Mouse (Mus musculus): ENCODE data around the gene Ccdc14. TPM values are rescaled to one million over a fixed set of nuclear protein-coding genes. Genes with fewer than 3 reads are reported as not detected.

Ccdc14 gene
- polyA plus RNA-seq, 1 experiment from 2014 or later = 1.6 TPM

GRCm38 (mm10) chr16:34667031-34667726 lies 23.2 kb upstream of the Ccdc14 start:
- WGBS (ENCODE audit: insufficient replicate concordance) = 6% methylated on average over 20 of the region's 20 CpGs
- Histone ChIP-seq H3K9ac (ENCODE audit: low read depth, low read length) (no peak overlapping the region), H3K4me1 (ENCODE audit: control insufficient read depth, low read depth, low read length) (0 out of 2 replicates have a peak, but pooled peaks cover 2% of the 10 kb centered on the region), H3K9me3 (replicated peaks; ENCODE audit: control insufficient read depth, low read length) (no peaks in the 10 kb centered on the region), H3K27me3 (ENCODE audit: control insufficient read depth, insufficient read depth, low read depth, low read length) (peaks cover 5% of the 10 kb centered on the region; the same call in 1 of the 2 replicates), H3K4me3 (ENCODE audit: low read depth, low read length) (peak overlapping the region; percentile 16; the same call in 1 of the 2 replicates), H3K27ac (ENCODE audit: low read length) (no peak overlapping the region), H3K4me2 (ENCODE audit: low read depth, low read length) (peak overlapping the region; percentile 39), H3K36me3 (ENCODE audit: control insufficient read depth, insufficient read depth) (no peaks in the 10 kb centered on the region)
- 0 out of 2 replicates have a peak, but pooled peaks have one; percentile 21 for ATAC-seq (ENCODE audit: low read depth)

DNA sequence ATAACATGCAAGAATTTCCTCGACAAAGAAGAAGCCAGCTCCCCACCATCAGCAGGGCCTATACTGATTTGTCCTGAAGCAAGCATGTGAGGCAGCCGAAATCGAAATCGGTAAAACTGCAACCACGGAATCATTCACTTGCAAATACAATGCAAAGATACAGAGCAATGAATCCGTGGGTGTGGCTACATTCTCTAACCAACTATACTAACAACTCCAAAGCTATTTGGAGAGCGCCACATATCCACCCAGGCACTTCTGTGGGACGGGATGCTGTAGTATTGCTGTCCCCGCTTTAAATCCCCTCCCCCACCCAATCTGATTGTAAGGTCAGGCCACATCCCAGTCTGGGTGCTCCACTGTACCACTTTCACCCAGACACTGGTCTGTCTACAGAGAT lies 22.1 kb upstream of the Ccdc14 start:
- Histone ChIP-seq H3K4me3 (ENCODE audit: low read depth, low read length) (no peak overlapping the region), H3K9ac (ENCODE audit: low read depth, low read length) (no peak overlapping the region), H3K4me2 (ENCODE audit: low read depth, low read length) (no peak overlapping the region), H3K27me3 (ENCODE audit: control insufficient read depth, insufficient read depth, low read depth, low read length) (peaks cover 5% of the 10 kb centered on the region; the same call in 1 of the 2 replicates), H3K36me3 (ENCODE audit: control insufficient read depth, insufficient read depth) (no peaks in the 10 kb centered on the region), H3K27ac (ENCODE audit: low read length) (no peak overlapping the region), H3K4me1 (ENCODE audit: control insufficient read depth, low read depth, low read length) (0 out of 2 replicates have a peak, but pooled peaks cover 2% of the 10 kb centered on the region), H3K9me3 (replicated peaks; ENCODE audit: control insufficient read depth, low read length) (no peaks in the 10 kb centered on the region)
- WGBS (ENCODE audit: insufficient replicate concordance) = 59% methylated on average over 9 of the region's 9 CpGs
- no peak for ATAC-seq (ENCODE audit: low read depth)

GRCm38 (mm10) chr16:34671966-34672365 lies 18.4 kb upstream of the Ccdc14 start:
- Histone ChIP-seq H3K4me1 (ENCODE audit: control insufficient read depth, low read depth, low read length) (0 out of 2 replicates have a peak, but pooled peaks cover 2% of the 10 kb centered on the region), H3K27me3 (ENCODE audit: control insufficient read depth, insufficient read depth, low read depth, low read length) (peaks cover 5% of the 10 kb centered on the region; the same call in 1 of the 2 replicates), H3K4me3 (ENCODE audit: low read depth, low read length) (no peak overlapping the region), H3K4me2 (ENCODE audit: low read depth, low read length) (no peak overlapping the region), H3K27ac (ENCODE audit: low read length) (no peak overlapping the region), H3K36me3 (ENCODE audit: control insufficient read depth, insufficient read depth) (no peaks in the 10 kb centered on the region), H3K9ac (ENCODE audit: low read depth, low read length) (no peak overlapping the region), H3K9me3 (replicated peaks; ENCODE audit: control insufficient read depth, low read length) (no peaks in the 10 kb centered on the region)
- no peak for ATAC-seq (ENCODE audit: low read depth)
- WGBS (ENCODE audit: insufficient replicate concordance) = 66% methylated on average over 7 of the region's 7 CpGs

DNA sequence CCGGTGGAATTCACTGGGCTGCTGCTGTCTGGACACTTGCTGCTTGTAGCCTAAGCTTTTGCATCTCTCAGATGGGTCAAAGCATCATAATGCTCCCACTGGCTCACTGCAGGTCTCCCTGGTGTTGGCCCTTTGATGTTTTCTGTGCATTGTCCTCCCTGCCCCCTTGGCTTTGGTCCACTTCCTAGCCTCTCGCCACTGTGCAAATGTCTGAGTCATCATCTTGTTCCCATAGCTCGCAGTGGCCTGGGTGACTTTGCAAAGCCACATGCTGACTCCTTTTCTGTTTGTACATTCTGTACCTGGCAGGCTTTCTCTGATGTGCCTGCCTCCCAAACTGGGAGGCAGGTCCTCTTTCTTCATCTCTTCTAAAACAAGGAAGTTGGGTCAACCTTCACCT lies 17.6 kb upstream of the Ccdc14 start:
- no peak overlapping the region for H3K27ac ChIP-seq (ENCODE audit: low read length)
- no peak overlapping the region for H3K4me3 ChIP-seq (ENCODE audit: low read depth, low read length)
- no peaks in the 10 kb centered on the region for H3K9me3 ChIP-seq (replicated peaks; ENCODE audit: control insufficient read depth, low read length)
- H3K4me1 ChIP-seq (ENCODE audit: control insufficient read depth, low read depth, low read length) = no peaks in the 10 kb centered on the region
- no peak for ATAC-seq (ENCODE audit: low read depth)
- no peak overlapping the region for H3K9ac ChIP-seq (ENCODE audit: low read depth, low read length)
- 0 out of 2 replicates have a peak, but pooled peaks cover 2% of the 10 kb centered on the region for H3K27me3 ChIP-seq (ENCODE audit: control insufficient read depth, insufficient read depth, low read depth, low read length)
- no peaks in the 10 kb centered on the region for H3K36me3 ChIP-seq (ENCODE audit: control insufficient read depth, insufficient read depth)
- no peak overlapping the region for H3K4me2 ChIP-seq (ENCODE audit: low read depth, low read length)
- WGBS (ENCODE audit: insufficient replicate concordance) = 38% methylated on average over 3 of the region's 3 CpGs

DNA sequence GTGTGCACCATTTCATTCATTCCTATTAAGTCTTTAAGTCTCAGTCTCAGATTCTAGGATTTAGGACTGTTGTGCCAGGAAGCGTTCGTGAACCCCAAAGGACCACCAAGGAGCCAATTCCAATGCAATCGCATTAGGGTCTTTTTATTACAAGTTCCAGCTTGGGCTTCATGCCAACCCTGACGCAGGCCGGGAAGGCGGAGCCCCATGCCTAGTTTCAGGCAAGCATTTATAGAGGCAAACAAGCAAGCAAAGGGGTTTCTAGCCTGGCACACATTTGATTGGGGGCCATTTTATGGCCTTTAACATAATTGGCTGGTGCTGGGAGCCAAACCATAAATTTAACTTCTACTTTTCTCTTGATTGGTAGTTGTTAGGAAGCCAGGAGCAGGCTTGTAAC lies 16.1 kb upstream of the Ccdc14 start:
- no peaks in the 10 kb centered on the region for H3K4me1 ChIP-seq (ENCODE audit: control insufficient read depth, low read depth, low read length)
- 0 out of 2 replicates have a peak, but pooled peaks cover 2% of the 10 kb centered on the region for H3K27me3 ChIP-seq (ENCODE audit: control insufficient read depth, insufficient read depth, low read depth, low read length)
- no peak overlapping the region for H3K4me2 ChIP-seq (ENCODE audit: low read depth, low read length)
- no peaks in the 10 kb centered on the region for H3K36me3 ChIP-seq (ENCODE audit: control insufficient read depth, insufficient read depth)
- H3K27ac ChIP-seq (ENCODE audit: low read length) = no peak overlapping the region
- no peak for ATAC-seq (ENCODE audit: low read depth)
- 71% methylated on average over 6 of the region's 6 CpGs for WGBS (ENCODE audit: insufficient replicate concordance)
- no peaks in the 10 kb centered on the region for H3K9me3 ChIP-seq (replicated peaks; ENCODE audit: control insufficient read depth, low read length)
- H3K4me3 ChIP-seq (ENCODE audit: low read depth, low read length) = no peak overlapping the region
- no peak overlapping the region for H3K9ac ChIP-seq (ENCODE audit: low read depth, low read length)

DNA sequence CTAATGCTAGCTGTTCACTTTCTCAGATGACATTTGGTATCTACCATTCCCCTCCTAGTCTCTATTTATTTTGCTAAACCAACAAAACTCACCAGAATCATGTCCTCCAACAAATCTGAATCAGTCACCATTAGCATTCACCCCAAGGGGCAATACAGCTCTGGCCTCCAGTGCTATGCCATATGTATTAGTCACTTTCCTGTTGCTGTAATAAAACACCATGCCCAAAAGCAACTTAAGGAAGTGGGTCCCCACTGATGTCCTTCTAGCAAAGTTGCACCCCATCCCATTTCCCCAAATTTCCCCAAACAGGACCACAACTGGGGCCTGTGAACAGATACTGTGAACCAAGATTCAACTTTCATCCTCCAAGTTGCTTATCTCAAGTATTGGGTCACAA lies 8.6 kb upstream of the Ccdc14 start:
- Histone ChIP-seq H3K4me1 (ENCODE audit: control insufficient read depth, low read depth, low read length) (no peaks in the 10 kb centered on the region), H3K4me3 (ENCODE audit: low read depth, low read length) (no peak overlapping the region), H3K9ac (ENCODE audit: low read depth, low read length) (no peak overlapping the region), H3K27me3 (ENCODE audit: control insufficient read depth, insufficient read depth, low read depth, low read length) (no peaks in the 10 kb centered on the region; the same call in 1 of the 2 replicates), H3K9me3 (replicated peaks; ENCODE audit: control insufficient read depth, low read length) (no peaks in the 10 kb centered on the region), H3K27ac (ENCODE audit: low read length) (no peak overlapping the region), H3K36me3 (ENCODE audit: control insufficient read depth, insufficient read depth) (no peaks in the 10 kb centered on the region), H3K4me2 (ENCODE audit: low read depth, low read length) (no peak overlapping the region)
- no peak for ATAC-seq (ENCODE audit: low read depth)

DNA sequence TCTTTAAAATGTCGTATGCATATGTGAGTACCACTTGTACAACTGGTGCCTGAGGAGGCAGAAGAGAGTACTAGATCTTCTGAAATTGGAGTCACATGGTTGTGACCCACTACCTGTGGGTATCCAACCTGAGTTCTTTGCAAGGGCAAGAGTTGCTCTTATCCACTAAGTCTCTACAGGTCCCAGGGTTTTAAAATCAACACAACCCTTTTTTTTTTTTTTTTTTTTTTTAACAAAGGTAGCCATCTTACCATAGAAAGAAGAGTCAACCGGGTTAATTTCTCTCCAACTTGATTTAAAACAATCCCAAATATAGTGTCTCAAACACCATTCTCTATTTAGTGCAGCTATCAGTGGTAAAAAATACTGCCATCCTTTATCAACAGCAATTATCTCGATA lies 537 bp upstream of the Ccdc14 start:
- H3K4me1 ChIP-seq (ENCODE audit: control insufficient read depth, low read depth, low read length) = peaks cover 5% of the 10 kb centered on the region
- no peak overlapping the region for H3K9ac ChIP-seq (ENCODE audit: low read depth, low read length)
- H3K9me3 ChIP-seq (replicated peaks; ENCODE audit: control insufficient read depth, low read length) = no peaks in the 10 kb centered on the region
- 65% methylated on average over 3 of the region's 3 CpGs for WGBS (ENCODE audit: insufficient replicate concordance)
- H3K4me3 ChIP-seq (ENCODE audit: low read depth, low read length) = peak overlapping the region; percentile 75; the same call in 1 of the 2 replicates
- no peaks in the 10 kb centered on the region; the same call in 1 of the 2 replicates for H3K27me3 ChIP-seq (ENCODE audit: control insufficient read depth, insufficient read depth, low read depth, low read length)
- ATAC-seq (ENCODE audit: low read depth) = no peak
- peak overlapping the region; percentile 87; the same call in 1 of the 2 replicates for H3K4me2 ChIP-seq (ENCODE audit: low read depth, low read length)
- H3K36me3 ChIP-seq (ENCODE audit: control insufficient read depth, insufficient read depth) = no peaks in the 10 kb centered on the region
- no peak overlapping the region for H3K27ac ChIP-seq (ENCODE audit: low read length)

- 12% methylated on average over 11 of the region's 11 CpGs for WGBS (ENCODE audit: insufficient replicate concordance)
- Histone ChIP-seq H3K27ac (ENCODE audit: low read length) (peak overlapping the region; percentile 76), H3K4me1 (ENCODE audit: control insufficient read depth, low read depth, low read length) (peaks cover 5% of the 10 kb centered on the region), H3K4me2 (ENCODE audit: low read depth, low read length) (peak overlapping the region; percentile 87), H3K36me3 (ENCODE audit: control insufficient read depth, insufficient read depth) (no peaks in the 10 kb centered on the region), H3K4me3 (ENCODE audit: low read depth, low read length) (peak overlapping the region; percentile 75), H3K27me3 (ENCODE audit: control insufficient read depth, insufficient read depth, low read depth, low read length) (no peaks in the 10 kb centered on the region), H3K9me3 (replicated peaks; ENCODE audit: control insufficient read depth, low read length) (no peaks in the 10 kb centered on the region), H3K9ac (ENCODE audit: low read depth, low read length) (peak overlapping the region; percentile 76)
- ATAC-seq (ENCODE audit: low read depth) = peak; percentile 41; the same call in 1 of the 2 replicates
These were observed 740 bp downstream of the Ccdc14 start for GRCm38 (mm10) chr16:34691156-34691555.

- no peaks in the 10 kb centered on the region for H3K9me3 ChIP-seq (replicated peaks; ENCODE audit: control insufficient read depth, low read length)
- 34% methylated on average over 7 of the region's 7 CpGs for WGBS (ENCODE audit: insufficient replicate concordance)
- no peak overlapping the region for H3K4me3 ChIP-seq (ENCODE audit: low read depth, low read length)
- no peaks in the 10 kb centered on the region for H3K27me3 ChIP-seq (ENCODE audit: control insufficient read depth, insufficient read depth, low read depth, low read length)
- no peaks in the 10 kb centered on the region; the same call in 1 of the 2 replicates for H3K36me3 ChIP-seq (ENCODE audit: control insufficient read depth, insufficient read depth)
- H3K9ac ChIP-seq (ENCODE audit: low read depth, low read length) = no peak overlapping the region
- peaks cover 5% of the 10 kb centered on the region for H3K4me1 ChIP-seq (ENCODE audit: control insufficient read depth, low read depth, low read length)
- ATAC-seq (ENCODE audit: low read depth) = no peak
- H3K27ac ChIP-seq (ENCODE audit: low read length) = no peak overlapping the region
- no peak overlapping the region for H3K4me2 ChIP-seq (ENCODE audit: low read depth, low read length)
These were observed 4.1 kb downstream of the Ccdc14 start for GRCm38 (mm10) chr16:34694477-34694876.

Data from liver, embryonic 16.5 days (tissue).